Mouse (Mus musculus): ENCODE measurements around the gene Cldn7.
A peak's percentile ranks its signal among the peaks of the same experiment; 100 is the strongest.

Gene Cldn7

GRCm38 (mm10) chr11:69960616-69961015 lies 4.0 kb upstream of the Cldn7 start:
- peak; percentile 57 for DNase-seq

- DNase-seq: no peak
Observed at GRCm38 (mm10) chr11:69961841-69962240, 2.7 kb upstream of the Cldn7 start.

GRCm38 (mm10) chr11:69965271-69966005 lies 859 bp downstream of the Cldn7 start:
- DNase-seq: peak; percentile 29

- peak; percentile 43 for DNase-seq
Observed at GRCm38 (mm10) chr11:69966006-69966859, 1.7 kb downstream of the Cldn7 start.

- no peak for DNase-seq
Observed at GRCm38 (mm10) chr11:69966860-69967517, 2.4 kb downstream of the Cldn7 start.

DNA sequence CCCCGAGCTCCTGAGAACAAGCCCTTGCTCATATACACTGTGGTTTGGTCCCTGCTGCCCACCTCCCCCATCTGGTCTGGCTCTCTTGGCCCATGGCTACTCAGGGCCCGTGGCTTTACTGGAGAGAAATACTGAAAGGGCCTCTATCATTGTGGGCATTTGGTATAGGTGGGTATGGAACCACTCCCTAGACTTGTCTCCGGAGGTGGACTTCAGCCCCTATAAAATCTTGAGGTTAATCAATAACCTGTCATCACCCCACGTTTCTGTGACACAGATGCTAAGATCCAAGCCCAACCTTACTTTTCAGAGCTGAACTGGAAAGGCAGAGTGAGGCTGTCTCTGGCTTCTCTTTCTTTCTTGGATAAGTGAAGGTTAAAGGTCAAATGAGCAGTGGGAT lies 4.2 kb downstream of the Cldn7 start:
- no peak for DNase-seq

- no peak for DNase-seq
Observed at GRCm38 (mm10) chr11:69970222-69970621, 5.6 kb downstream of the Cldn7 start.

DNA sequence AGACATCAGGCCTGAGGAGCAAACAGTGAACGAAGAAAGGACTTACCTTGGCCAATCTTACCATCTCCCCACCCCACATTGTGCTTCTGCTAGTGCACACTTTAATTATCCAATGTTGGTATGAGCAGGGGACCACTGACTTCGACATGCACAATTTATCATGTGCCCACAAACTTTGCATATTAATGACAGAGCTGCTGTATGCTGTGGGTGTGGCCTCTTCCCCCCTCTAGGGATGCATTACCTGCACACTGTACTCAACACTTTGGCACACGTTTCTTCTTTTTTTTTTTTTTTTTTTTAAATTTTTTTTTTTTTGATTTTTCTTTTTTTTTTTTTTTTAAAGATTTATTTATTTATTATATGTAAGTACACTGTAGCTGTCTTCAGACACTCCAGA lies 6.2 kb downstream of the Cldn7 start:
- no peak for DNase-seq

DNA sequence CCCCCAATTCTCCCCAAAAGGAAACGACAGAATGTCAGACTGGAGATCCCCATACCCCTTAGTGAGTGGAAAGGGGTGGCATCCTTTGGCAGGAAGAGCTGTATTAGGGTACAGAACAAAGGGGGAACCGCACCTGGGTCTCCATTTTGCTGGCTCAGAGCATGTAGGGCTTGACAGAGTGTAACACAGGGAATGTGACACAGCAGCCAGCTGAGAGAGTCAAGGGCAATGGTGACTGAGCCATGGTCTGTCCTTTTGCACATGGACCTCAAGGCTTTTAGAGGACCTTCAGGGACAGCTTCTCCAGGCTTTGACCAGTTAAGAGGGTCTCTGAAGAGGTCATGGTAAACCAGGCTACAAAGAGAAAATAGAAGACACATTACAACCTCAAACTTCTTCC lies 10.3 kb downstream of the Cldn7 start:
- DNase-seq: no peak

DNA sequence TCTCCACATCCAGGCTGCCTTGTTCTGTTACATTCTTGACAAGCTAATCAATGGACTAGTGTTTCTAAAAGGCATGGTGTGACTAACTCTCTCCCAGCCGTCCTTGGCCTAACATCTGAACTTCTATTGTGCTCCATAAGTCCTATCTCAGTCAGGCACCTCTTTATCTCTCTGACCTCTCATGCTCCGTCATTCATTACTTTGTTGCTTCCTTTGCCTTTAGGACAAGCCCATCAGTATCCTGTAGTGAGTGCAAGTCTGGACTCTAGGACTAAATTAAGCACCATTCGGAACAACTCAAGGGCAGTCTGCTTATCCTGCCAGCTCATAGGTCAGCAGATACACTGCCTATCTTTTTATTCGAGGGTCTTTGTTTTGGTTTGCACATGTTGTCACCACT lies 11.7 kb downstream of the Cldn7 start:
- DNase-seq: no peak

- no peak for DNase-seq
Observed at GRCm38 (mm10) chr11:69979827-69980195, 15.2 kb downstream of the Cldn7 start.

DNA sequence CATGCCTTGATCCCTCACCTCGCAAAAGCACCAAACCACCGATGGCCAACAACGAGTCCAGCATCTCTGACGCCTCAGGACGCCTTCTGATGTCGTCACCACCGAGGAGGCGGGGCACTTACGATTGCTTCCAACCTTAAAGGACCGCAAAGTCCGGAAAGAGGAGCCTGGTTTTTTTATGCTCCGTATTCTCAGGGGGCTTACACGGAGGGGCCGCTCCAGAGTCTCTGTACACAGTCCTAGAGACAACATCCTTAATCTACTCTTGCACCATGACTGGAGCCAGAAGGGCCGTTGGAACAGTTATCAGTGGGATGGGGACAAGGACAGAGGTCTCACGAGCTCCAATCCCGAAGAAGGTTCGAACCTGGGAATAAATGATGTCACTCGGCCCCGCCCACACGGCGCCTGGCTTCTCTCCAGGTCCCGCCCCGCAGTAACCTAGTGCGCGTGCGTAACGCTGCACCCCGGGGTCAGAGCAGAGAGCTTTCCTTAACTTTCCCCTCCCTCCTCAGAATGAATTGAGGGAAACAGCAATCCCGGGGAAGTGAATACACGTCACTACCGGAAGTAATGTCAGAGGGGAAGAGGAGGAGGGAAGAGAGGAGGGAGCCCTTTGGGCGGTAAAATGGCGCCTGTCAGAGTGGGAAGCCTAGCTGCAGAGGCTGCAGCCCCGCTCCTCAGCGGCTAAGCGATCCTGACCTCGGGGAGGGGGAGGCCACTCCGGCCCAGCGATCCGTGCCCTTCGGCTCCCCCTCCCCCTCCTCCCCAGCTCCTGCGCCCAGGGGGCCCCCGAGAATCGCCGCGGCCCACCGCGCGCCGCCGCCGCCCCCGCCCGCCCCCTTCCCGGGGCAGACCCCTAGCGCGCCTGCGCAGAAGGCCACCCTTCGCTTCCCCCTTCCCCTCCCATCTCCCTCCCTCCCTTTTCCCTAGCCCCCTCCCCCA lies 15.9 kb downstream of the Cldn7 start:
- DNase-seq: peak; percentile 92

DNA sequence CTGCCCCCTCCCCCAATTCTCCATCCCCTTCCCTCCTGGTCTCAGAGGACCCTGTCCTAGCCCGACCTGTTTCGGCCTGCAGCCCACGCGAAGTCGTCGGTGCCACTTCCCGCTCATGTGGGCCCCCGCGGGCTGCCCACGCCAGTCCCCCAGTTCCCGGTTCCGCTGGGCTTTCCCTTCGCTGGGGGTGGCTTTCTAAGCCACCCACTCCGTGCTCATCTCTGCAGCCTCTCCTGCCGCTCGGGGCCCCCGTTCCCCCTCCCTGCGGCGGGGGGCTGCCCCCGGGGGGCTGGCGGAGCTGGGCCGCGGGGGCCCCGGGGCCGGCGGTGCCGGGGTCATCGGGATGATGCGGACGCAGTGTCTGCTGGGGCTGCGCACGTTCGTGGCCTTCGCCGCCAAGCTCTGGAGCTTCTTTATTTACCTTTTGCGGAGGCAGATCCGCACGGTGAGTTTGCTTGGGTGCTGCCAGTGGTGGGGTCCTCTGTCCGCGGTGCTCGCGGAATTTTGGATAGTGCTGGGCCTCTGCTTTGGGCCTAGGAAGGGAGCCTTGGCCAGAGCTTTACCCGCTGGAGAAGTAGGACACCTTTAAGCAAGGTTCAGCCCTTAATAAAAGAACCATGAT lies 16.7 kb downstream of the Cldn7 start, which contains the start of gene Ctdnep1:
Gene Ctdnep1 (plus strand): TSS at position 16 of the 622 bp plus-strand sequence.
- peak; percentile 62 for DNase-seq

- peak; percentile 22 for DNase-seq
Observed at GRCm38 (mm10) chr11:69982225-69982624, 17.6 kb downstream of the Cldn7 start, which contains the start of gene Elp5. Gene Elp5 (minus strand): TSS chr11:69982517.

- no peak for DNase-seq
Observed at GRCm38 (mm10) chr11:69982877-69983276, 18.3 kb downstream of the Cldn7 start.

DNA sequence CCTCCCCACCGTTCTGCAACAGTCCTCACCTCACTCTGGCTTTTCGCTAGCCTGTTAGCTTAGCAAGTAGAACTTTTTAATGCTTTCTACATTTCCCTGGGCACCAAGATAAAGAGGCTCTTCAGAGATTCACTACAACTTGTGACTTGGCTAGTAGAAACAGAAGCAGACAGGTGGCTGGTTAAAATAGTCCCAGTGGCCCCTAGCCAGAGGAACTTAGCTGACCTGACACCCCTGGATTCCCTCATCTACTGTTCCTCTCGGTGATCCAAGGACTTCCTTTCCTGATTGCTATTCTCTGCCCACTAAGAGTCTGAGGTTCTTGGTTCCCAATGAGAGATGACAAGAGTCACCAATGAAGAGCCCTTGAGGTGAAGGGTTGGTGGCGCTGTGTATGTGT lies 18.8 kb downstream of the Cldn7 start:
- DNase-seq: no peak

- no peak for DNase-seq
Observed at GRCm38 (mm10) chr11:69984431-69984830, 19.9 kb downstream of the Cldn7 start.

DNA sequence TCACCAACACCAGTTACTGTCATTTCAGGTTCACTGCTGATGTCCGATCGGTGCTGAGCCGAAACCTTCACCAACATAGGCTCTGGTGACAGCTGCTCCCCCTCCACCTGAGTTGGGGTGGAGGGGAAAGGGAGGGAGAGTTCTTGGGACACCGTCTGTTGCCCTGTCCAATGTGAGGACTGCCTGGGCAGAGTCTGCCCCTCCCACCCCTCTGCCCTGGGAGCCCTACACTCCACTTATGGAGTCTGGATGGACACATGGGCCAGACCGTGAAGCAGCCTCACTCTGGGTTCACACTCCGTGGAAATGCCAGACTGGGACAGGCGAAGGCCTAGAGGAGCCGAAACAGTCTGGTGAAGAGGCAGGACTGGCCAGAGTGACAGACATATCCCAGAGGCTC lies 25.4 kb downstream of the Cldn7 start:
- DNase-seq: no peak

GRCm38 (mm10) chr11:69990850-69991691 lies 26.5 kb downstream of the Cldn7 start, which contains the start of gene Gabarap:
Gene Gabarap (plus strand): TSS chr11:69991143.
- peak; percentile 96 for DNase-seq

- no peak for DNase-seq
Observed at GRCm38 (mm10) chr11:69991711-69992110, 27.1 kb downstream of the Cldn7 start.

- peak; percentile 23 for DNase-seq
Observed at GRCm38 (mm10) chr11:69992396-69992795, 27.8 kb downstream of the Cldn7 start.
